Mouse (Mus musculus): Measurements from ENCODE around the gene Tomm70a.

The Tomm70a gene

DNA sequence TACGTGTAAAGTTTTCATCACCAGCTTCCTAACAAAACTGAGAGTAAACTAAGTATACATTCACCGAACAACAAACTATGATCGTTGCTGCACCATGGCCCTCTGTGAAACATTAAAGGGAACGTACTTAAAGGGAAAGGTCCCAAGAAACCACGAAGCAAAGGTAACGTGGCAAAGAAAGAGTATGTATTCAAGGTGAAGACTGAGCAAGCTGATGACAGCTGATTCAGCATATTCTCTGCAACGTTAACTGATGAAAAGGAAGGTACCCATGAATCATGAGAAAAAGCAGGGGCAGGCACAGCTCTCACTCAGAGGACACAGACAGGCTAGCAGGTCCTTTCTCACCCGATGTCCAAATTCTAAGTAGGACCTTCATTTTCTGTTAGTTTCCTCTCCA is 68.9 kb downstream of the Tomm70a start:
- DNase-seq (ENCODE audit: low read depth, low spot score): no peak

DNA sequence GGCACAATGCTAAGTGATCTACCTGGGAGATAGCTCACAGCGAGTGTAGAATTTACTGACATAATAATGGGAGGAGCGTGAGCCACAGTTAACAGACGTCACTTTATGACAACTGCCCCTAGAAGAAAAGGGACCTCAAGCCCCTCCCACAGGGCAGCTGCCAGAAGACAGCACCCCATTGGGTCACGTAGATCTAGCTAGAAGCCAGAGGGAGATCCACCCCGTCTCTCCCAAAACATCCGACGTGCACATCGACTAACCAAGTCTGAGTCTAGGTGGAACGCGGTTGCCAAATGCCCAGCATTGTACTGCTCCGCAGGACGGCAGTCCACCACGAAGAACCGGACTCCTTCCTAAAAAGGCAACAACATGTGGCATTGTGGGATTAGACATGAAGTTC is 69.7 kb downstream of the Tomm70a start:
- no peak for DNase-seq (ENCODE audit: low read depth, low spot score)

GRCm38 (mm10) chr16:57196590-57196989 is 75.1 kb downstream of the Tomm70a start:
- no peak for DNase-seq (ENCODE audit: low read depth, low spot score)

DNA sequence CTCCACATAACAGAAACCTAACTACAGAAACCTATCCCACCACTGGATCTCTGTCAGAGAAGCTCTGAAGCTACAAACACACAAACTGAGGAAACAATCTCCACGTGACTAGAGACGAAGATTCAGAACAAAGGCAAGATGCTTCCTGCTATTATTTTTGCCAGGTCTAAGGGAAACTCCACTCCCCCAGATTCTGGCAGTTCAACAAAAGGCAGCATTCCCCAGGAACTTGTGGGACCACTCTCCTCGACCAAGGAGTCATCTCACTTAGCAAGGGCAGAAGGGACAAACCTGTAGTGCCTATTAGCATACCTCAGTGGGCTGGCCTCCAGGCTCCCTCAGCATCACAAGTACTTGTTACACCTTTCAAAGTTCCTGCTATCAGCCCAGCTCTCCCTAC is 75.8 kb downstream of the Tomm70a start:
- DNase-seq (ENCODE audit: low read depth, low spot score): no peak

All from skeletal muscle tissue, adult 2 months (tissue).